Mouse (Mus musculus) right cerebral cortex, postnatal 4 days (tissue): ENCODE results near the gene Larp4.

Experiments used
- DNase-seq: peaks from one replicate; pipeline ENCODE4 v3.0.0-alpha.2; 2022

Larp4 gene

GRCm38 (mm10) chr15:100006180-100006579 lies 36.3 kb downstream of the Larp4 start:
- DNase-seq: no peak

DNA sequence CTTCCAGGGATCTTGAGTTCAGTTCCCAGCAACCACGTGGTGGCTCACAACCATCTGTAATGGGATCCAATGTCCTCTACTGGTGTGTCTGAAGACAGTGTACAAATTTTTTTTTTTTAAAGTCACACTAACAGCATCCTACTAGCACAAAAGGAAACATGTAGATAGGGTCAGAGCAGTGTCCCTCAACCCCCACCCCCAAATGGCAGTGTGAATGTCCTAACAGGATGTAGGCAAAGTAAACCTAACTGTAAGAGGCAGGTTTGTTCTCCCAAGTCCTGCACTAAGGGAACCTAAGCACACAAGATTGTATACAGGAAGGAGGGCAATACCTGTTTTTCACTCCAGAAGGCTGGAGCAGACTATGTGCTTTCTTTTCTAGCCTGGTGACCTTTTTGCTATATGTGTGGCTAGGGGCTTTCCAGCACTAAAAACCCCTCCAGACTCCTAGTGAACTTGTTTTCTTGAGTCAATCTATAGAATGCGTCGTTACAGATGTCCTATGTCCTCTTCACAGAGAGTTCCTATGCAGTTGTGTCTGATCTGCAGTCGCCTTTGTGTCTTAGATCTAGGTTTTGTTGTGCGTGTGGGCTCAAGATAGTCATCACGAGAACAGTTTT lies 48.5 kb downstream of the Larp4 start:
- DNase-seq: no peak

DNA sequence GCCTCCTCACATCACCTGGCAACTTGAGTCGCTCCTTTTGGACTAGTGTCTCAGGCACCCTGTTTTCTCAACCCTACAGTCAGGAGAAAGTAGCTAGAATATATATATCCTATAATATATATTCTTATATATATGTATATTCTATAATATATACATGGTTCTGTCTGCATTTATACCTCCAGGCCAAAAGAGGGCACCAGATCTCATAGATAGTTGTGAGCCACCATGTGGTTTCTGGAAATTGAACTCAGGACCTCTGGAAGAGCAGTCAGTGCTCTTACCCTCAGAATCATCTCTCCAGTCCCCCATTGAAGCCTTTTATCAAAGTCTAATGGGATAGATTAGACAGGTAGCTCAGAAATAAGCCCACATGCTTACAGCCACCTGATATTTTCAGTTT lies 51.3 kb downstream of the Larp4 start:
- DNase-seq: no peak

GRCm38 (mm10) chr15:100022923-100023322 lies 53.1 kb downstream of the Larp4 start:
- peak; percentile 50 for DNase-seq

DNA sequence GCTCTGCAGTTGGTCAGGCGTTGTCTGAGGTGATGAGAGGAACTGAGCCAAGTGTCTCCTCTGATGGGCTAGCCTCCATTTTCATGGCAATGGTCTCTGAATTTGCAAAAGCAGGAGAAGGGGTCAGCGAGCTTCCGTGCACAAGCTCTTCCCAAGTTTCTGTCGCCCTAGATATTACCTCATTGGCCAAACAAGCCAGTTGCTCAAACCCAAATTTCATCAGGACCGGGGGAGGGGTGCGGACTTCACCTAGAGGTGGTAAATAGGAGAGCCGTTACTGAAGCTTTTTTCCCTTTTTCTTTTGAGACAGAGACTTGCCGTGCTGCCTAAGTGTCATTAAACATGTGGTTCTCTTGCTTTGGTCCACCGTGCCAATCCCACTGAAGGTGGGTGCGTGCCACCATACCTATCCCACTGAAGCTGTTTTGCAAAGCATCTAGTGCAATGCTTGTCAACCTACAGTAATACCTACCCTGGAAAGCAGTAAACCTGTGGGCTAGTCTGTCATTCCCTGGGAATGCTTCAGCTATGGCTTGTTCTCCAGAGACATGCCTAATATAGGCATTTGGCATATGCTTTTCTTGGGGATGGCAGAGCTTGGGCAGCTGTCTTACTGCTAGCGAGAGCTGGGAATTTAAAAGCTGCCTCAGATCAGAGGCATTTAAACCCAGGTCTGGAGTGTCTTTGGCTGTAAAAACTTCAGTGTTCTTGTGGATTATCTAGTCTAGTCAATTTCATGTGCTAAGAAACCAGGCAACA lies 55.4 kb downstream of the Larp4 start:
- no peak for DNase-seq

DNA sequence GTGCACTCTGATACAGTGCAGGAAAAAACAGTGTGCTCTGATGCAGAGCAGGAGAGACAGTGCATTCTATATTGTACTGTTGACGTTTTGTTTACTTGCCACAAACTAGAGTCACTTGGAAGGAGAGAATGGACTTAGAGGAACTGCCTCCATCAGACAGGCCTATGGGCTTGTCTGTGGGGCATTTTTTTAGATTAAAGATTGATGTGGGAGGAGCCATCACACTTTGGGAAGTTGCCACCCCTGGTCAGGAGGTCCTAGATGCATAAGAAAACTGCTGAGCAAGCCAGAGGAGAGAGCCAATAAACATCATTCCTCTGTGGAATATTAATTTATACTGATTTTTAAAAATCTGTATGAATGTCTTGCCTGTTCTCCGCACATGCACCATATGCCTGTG lies 58.3 kb downstream of the Larp4 start:
- DNase-seq: no peak

DNA sequence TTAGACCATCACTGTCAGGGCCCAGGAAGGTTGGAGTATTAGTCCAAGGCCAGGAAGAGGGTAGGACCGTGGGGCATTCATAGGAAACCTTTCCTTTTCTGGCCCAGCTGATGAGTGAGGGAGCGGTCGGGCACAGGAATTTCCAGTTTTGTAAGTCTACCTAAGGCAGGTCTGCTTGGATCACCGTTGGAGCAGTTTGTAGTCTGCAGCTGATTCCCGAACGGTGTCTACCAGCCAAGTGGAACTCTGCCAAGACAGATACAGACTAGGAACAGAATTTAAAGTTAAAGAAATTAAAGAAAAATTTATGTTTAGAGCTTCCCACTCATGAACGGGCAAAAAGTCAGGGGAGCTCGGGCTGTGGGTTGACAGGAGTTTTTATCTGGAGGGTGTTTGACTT lies 59.6 kb downstream of the Larp4 start:
- DNase-seq: no peak

DNA sequence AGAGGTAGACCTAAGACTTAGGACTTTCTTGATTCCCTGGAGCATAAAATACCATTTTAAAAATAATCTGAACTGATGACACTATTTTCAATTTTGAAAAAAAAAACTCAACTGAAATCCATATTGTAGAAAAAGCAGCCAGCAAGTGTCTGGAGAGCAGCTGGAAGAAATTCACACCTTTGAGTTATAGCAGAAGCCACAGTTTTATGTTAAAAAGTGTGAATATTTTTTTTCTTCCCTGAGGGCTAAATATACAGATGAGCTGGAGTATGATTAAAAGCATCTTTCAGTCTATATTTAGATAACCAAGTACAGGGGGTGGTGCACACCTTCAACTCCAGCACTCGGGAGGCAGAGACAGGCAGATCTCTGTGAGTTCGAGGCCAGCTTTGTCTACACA lies 60.0 kb downstream of the Larp4 start:
- DNase-seq: no peak

DNA sequence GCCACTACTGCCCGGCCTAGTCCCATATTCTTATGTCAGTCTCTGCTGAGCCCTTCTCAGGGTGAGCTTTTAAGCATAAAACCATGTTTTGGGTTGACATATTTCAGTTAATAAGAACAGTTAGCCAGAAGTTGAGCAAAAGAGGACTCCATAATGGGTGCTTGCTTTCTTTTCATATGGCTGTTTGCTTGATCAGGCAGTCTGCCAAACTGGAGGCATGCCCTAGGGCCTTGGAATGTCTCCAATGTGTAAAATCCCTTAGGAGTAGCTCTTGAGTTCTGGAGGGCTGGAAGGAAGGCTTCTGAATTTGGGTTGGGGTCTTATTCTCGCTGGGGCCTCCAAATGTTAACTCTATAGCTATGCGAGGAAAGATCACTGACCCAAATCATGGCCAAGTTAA lies 62.7 kb downstream of the Larp4 start:
- DNase-seq: no peak

DNA sequence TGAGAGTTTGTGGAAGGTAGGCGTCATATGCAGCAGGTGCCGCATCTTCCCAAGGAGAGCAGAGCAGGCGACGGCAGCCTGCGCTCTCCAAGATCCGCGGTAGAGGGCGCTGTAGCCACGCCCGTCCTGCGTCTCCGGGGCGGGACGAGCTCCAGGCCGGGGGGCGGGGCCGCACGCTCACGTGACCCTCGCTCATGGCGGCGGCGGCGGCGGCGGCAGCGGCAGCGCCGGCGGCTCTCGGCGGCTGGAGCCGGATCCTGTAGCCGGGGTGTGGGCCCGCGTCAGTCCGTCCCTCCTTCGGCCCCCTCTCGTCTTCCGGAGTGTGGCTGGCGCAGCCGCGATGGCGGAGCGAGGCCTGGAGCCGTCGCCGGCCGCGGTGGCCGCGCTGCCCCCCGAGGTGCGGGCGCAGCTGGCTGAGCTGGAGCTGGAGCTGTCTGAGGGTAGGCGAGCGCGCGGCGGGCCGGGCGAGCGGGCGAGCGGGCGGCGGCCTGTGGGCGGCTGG lies 68.7 kb downstream of the Larp4 start, which contains the start of gene Dip2b:
TSS of gene Dip2b (plus strand) at position 195 of the 502 bp plus-strand sequence.
- peak; percentile 100 for DNase-seq

GRCm38 (mm10) chr15:100039001-100039701 lies 69.3 kb downstream of the Larp4 start:
- peak; percentile 47 for DNase-seq

DNA sequence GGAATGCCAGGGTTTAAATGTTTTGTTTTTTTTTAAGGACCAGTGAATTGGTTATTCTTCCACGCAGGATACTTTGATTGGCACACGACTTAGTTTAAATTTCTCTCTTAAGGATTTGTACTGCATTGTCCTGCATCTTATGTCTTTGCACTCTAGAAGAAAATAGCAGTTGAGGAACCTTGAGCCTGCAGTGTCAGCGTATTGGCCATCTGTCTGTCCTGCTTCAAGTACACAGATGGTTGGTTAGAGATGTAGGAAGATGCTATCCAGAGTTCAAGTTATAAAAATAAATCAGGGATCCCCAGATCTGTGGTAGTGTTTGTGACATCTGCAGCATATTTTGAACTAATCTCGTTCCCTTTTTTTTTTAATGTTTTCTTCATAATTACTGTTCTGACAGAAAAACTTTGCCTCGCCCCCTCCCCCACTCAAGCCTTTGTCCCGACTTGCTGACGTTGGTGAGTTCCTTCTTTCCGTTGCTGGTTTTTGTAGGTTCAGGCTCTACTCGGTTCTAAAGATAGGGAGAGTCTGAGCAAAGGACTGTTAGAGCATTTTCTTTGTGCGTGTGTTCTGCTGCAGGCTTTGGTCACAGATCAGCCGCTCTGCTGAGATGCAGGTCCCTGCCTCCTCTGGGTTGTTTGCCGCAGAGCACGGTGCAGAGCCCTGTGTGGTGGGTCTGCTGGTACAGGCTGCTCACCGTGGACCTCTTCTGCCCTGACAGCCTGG lies 70.8 kb downstream of the Larp4 start:
- DNase-seq: peak; percentile 24

GRCm38 (mm10) chr15:100041267-100042047 lies 71.6 kb downstream of the Larp4 start:
- no peak for DNase-seq

DNA sequence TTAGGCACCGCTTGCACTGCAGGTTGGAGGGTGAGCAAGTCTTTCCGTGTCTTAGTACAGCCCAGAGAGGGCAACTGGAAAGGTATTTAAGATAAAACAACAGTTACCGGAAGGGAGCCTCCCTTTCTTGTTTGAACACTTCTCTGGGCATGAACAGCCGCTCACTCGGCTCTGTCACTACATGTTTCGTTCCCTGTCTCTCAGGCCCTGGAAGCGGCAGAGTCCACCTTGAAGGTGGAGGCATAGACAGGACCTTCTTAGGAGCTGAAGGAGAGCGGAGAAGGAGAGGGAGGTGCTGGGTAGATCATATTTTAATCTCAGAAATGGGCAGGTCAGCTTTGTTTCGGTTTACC lies 72.2 kb downstream of the Larp4 start:
- DNase-seq: no peak

- DNase-seq: no peak
Measured at GRCm38 (mm10) chr15:100045576-100045975, 75.7 kb downstream of the Larp4 start.

- DNase-seq: no peak
Measured at GRCm38 (mm10) chr15:100049496-100050087, 79.7 kb downstream of the Larp4 start.

DNA sequence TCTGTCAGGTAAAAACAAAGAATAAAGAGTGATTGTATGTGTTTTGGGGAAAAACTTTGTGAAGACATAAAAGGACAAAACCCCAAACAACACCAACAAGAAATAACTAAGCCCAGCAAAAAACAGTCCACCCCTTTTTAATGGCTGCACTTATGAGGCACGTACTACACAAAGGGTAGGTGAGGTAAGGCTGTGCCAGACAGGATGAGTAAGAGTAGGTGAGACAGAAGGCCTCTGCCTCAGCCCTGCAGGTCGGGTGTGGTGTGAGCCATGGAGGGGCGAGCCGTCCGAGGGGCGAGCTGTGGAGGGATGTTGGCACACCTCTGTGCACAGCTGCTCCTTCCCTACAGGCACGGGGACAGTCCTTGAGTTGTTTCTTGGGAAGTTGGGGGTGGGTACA lies 81.1 kb downstream of the Larp4 start:
- no peak for DNase-seq

- DNase-seq: no peak
Measured at GRCm38 (mm10) chr15:100052726-100053125, 82.9 kb downstream of the Larp4 start.

GRCm38 (mm10) chr15:100056397-100056908 lies 86.6 kb downstream of the Larp4 start:
- no peak for DNase-seq

- no peak for DNase-seq
Measured at GRCm38 (mm10) chr15:100057698-100058097, 87.8 kb downstream of the Larp4 start.

GRCm38 (mm10) chr15:100058143-100058542 lies 88.3 kb downstream of the Larp4 start:
- DNase-seq: no peak

- no peak for DNase-seq
Measured at GRCm38 (mm10) chr15:100058912-100059311, 89.0 kb downstream of the Larp4 start.
